Mouse (Mus musculus) intestine, postnatal 0 days (tissue): Measurements from ENCODE around the gene Spsb3. TPM values are rescaled to one million over a fixed set of nuclear protein-coding genes. Genes with fewer than 3 reads are reported as not detected.

Source experiments
- ATAC-seq: fragments of 200-750 bp; cut with Nextera tagmentation; 2 replicates; pipeline ENCODE4 v1.8.0; 2017; ENCODE audit warnings: mild to moderate bottlenecking, moderate TSS enrichment, moderate library complexity
- H3K27ac ChIP-seq: fragments of 300-500 bp; sonication (generic); 2 replicates; pipeline ENCODE4 v1.5.1; 2014; ENCODE audit warnings: mild to moderate bottlenecking, low read depth, low read length, moderate library complexity
- H3K27me3 ChIP-seq: fragments of 300-500 bp; sonication (generic); replicated peaks from 2 replicates; pipeline ENCODE4 v1.6.1; 2014; ENCODE audit warnings: low read length, mixed read lengths; ENCODE audit not compliant: control insufficient read depth, insufficient read depth
- H3K36me3 ChIP-seq: fragments of 300-500 bp; sonication (generic); 2 replicates; pipeline ENCODE4 v1.6.1; 2014; ENCODE audit warnings: mild to moderate bottlenecking, moderate library complexity; ENCODE audit not compliant: control insufficient read depth, insufficient read depth
- H3K4me1 ChIP-seq: fragments of 300-500 bp; sonication (generic); replicated peaks from 2 replicates; pipeline ENCODE4 v1.6.1; 2014; ENCODE audit warnings: antibody characterized with exemption, low read length, mixed read lengths; ENCODE audit not compliant: control insufficient read depth, insufficient read depth
- H3K4me2 ChIP-seq: fragments of 300-500 bp; sonication (generic); replicated peaks from 2 replicates; pipeline ENCODE4 v1.6.1; 2014; ENCODE audit warnings: low read depth, mild to moderate bottlenecking, moderate library complexity
- H3K4me3 ChIP-seq: fragments of 300-500 bp; sonication (generic); 2 replicates; pipeline ENCODE4 v1.5.1; 2014; ENCODE audit warnings: low read depth, low read length
- H3K9ac ChIP-seq: fragments of 300-500 bp; sonication (generic); 2 replicates; pipeline ENCODE4 v1.6.1; 2014; ENCODE audit warnings: mild to moderate bottlenecking, low read depth, low read length
- H3K9me3 ChIP-seq: fragments of 300-500 bp; sonication (generic); 2 replicates; pipeline ENCODE4 v1.6.1; 2016; ENCODE audit warnings: mixed run types; ENCODE audit not compliant: control insufficient read depth
- CTCF ChIP-seq: sonication (generic); IDR thresholded peaks from 2 replicates; pipeline ENCODE4 v1.5.1; 2016; ENCODE audit warnings: low read depth, mild to moderate bottlenecking, control low read depth, antibody characterized with exemption, moderate library complexity
- WGBS: fragments of 180-500 bp; shearing (Covaris S2); extraction: QIAGEN DNeasy Blood & Tissue Kit; methylation state at CpG from one replicate; pipeline ENCODE4 v1.1.7; 2014; 5-methylcytosine and 5-hydroxymethylcytosine counted together
- polyA plus RNA-seq: library from polyadenylated mRNA; unstranded; fragments of >200 nt; fragmentation: Nextera tagmentation; extraction: Ambion mirVana; gene quantifications from 2 replicates; pipeline ENCODE4 v1.2.1, GENCODE M21; 2015

Spsb3 gene
- polyA plus RNA-seq, 1 experiment from 2014 or later, result 43.4 TPM

DNA sequence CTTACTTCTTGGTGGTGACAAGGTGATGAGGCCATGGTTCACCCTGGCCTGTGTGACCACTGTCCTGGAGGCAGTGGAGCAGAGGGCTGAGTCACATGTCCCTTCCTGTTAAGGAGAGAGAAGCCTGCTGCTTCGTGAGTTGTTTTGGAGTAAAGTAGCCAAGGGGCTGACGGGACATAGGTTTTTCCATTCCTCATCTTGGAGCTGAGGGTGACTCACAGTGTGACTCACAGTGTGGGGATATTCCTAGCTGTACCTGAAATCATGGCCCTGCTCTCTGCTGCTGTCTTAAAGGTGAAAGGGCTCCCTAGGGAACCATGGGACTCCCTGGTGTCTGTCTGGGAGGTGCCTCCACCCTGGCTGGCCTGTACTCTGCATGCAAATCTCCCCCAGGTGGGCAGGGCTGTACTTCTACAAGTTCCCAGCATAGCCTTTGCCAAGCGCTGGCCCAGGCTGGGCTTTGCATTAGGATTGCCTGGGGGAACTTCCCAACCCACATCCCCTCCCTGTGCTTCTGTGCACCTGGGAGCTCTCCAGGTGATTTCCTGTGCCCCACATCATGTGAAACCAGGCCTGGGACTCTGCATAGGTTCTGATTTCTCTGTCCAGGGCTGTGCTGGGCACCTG, 30.5 kb upstream of the Spsb3 start:
- WGBS, result 79% methylated on average over 3 of the region's 3 CpGs
- H3K9ac ChIP-seq, result no peak overlapping the region
- ATAC-seq, result peak; percentile 29; the same call in 1 of the 2 replicates

DNA sequence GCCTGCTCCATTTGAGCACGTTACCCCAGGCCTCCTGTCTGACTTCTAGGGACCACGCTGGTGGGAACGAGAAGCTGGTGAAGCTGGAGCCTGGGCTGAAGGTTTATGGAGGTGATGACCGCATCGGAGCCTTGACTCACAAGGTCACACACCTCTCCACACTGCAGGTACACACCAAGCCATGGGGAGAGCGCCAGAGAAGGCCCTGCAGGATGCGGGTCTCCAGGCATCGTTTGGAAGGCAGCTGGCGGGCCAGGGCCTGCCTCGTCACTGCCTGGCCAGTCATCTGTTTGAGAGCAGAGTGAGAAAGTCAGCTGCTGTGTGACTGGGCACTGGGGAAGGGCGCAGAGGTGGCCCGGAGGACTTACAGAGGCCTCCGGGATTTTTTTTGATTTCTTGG, 29.9 kb upstream of the Spsb3 start:
- Histone ChIP-seq H3K27ac (no peak overlapping the region), H3K9ac (no peak overlapping the region), H3K36me3 (peaks cover 81% of the 10 kb centered on the region), H3K27me3 (no peaks in the 10 kb centered on the region), H3K4me1 (no peaks in the 10 kb centered on the region), H3K4me3 (no peak overlapping the region), H3K9me3 (no peaks in the 10 kb centered on the region), H3K4me2 (no peak overlapping the region)
- no peak for ATAC-seq
- WGBS, result 88% methylated on average over 13 of the region's 13 CpGs
- no peak for TF ChIP-seq CTCF

More for the DNA sequence above, 30.5 kb upstream of the Spsb3 start:
- no peaks in the 10 kb centered on the region for H3K4me1 ChIP-seq
- no peak for TF ChIP-seq CTCF
- H3K4me2 ChIP-seq, result no peak overlapping the region
- H3K9me3 ChIP-seq, result no peaks in the 10 kb centered on the region
- peak overlapping the region; percentile 5; the same call in 1 of the 2 replicates for H3K27ac ChIP-seq
- H3K4me3 ChIP-seq, result no peak overlapping the region
- no peaks in the 10 kb centered on the region for H3K27me3 ChIP-seq
- peaks cover 75% of the 10 kb centered on the region for H3K36me3 ChIP-seq

DNA sequence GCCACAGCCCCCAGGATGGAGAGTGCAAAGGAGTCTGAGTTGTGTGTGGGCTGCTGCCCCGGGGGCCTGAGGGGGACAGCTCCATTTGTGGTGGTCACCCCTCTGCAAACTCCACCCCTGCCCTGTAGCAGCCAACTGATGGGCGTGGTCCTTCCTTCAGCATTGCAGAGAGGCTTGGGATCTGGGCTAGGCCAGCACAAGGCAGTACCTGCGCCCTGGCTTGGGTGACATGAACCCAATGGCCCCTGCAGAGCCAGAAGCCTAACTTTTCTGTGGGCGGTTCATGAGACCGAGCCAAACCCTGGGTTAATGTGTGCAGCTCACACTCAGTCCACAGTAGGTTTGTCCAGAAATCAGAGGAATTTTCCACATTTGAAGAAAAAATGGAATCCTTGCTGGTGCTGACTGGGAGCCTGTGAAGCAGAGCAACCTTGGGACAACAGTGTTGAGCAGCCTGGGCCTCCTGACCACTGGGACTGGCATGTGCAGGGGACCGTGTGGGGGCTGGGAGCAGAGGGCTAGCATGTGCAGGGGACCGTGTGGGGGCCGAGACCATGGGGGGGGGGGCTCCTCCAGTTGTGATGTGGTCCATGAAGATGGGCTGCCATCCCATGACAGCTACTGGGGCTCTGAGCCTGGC, 28.5 kb upstream of the Spsb3 start:
- Histone ChIP-seq H3K27me3 (no peaks in the 10 kb centered on the region), H3K9ac (no peak overlapping the region), H3K4me2 (no peak overlapping the region), H3K4me1 (no peaks in the 10 kb centered on the region), H3K9me3 (no peaks in the 10 kb centered on the region), H3K36me3 (peaks cover 92% of the 10 kb centered on the region), H3K27ac (no peak overlapping the region), H3K4me3 (no peak overlapping the region)
- 75% methylated on average over 8 of the region's 8 CpGs for WGBS
- ATAC-seq, result no peak
- no peak for TF ChIP-seq CTCF

DNA sequence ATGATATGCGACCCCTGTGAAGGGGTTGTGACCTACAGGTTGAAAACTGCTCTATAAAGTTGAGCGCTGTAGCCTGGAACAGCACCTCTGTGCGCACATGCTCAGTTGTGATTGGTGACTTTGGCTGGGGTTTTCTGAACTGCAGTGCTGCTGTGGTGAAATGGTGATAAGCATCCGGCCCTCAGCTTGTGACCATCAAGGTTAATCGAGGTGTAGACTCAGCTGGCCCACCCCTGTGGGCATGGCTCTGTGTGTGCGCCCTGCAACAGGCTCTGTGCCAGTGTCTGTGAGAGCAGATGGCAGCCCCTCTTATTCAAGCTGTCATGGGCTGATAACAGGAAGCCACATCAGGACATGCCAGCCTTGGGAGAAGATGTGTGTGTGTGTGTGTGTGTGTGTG, 27.5 kb upstream of the Spsb3 start:
- no peak overlapping the region for H3K9ac ChIP-seq
- peaks cover 92% of the 10 kb centered on the region for H3K36me3 ChIP-seq
- WGBS, result 87% methylated on average over 6 of the region's 6 CpGs
- no peaks in the 10 kb centered on the region for H3K27me3 ChIP-seq
- no peaks in the 10 kb centered on the region for H3K4me1 ChIP-seq
- no peak for ATAC-seq
- H3K9me3 ChIP-seq, result no peaks in the 10 kb centered on the region
- no peak overlapping the region for H3K4me2 ChIP-seq
- no peak for TF ChIP-seq CTCF
- no peak overlapping the region for H3K27ac ChIP-seq
- H3K4me3 ChIP-seq, result no peak overlapping the region

DNA sequence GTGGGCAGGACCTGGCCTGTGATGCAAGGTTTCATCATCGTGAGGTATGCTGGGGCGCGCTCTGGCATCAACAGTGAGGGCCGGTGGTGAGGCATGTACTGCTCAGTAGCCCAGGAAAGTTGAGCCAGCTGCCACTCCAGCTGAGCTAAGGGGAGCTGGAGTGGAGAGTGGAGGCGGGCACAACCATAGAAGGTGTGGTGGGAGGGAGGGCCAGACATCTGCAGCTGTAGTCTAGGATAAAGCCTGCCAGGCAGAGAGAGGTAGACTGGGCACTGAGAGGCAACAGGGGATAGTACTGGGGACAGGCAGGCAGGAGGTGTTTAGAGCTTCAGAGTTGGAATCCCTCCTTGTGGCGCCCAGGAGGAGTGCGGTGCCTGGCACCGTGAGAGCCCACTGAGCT, 26.4 kb upstream of the Spsb3 start:
- ATAC-seq, result no peak
- Histone ChIP-seq H3K4me1 (no peaks in the 10 kb centered on the region), H3K27me3 (no peaks in the 10 kb centered on the region), H3K36me3 (peaks cover 91% of the 10 kb centered on the region), H3K9ac (no peak overlapping the region), H3K9me3 (no peaks in the 10 kb centered on the region), H3K4me3 (no peak overlapping the region), H3K4me2 (no peak overlapping the region), H3K27ac (no peak overlapping the region)
- TF ChIP-seq CTCF, result no peak
- WGBS, result 90% methylated on average over 8 of the region's 8 CpGs

DNA sequence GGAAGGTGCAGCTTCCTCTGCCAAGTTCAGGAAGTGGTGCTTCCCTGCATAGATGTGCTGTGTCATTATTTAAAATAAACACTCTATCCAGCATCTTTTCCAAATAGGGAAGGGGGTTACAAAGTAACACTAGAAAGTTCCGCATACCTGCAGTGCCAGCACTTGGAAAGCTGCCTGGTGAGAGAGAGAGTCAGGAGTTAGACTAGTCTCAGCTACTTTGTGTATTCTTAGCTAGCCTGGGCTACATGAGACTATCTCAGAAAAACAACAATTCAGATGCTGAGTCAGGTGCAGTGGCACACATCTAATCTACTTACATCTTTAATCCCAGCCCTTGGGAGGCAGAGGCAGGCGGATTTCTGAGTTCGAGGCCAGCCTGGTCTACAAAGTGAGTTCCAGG, 24.7 kb upstream of the Spsb3 start:
- Histone ChIP-seq H3K27ac (no peak overlapping the region), H3K9ac (no peak overlapping the region), H3K9me3 (no peaks in the 10 kb centered on the region), H3K36me3 (peaks cover 90% of the 10 kb centered on the region), H3K4me3 (no peak overlapping the region), H3K27me3 (no peaks in the 10 kb centered on the region), H3K4me2 (no peak overlapping the region), H3K4me1 (no peaks in the 10 kb centered on the region)
- ATAC-seq, result no peak
- TF ChIP-seq CTCF, result no peak
- 96% methylated on average over 3 of the region's 3 CpGs for WGBS
